Comparison of ENCODE assay signal across 1 mouse cellular context in the genomic region with DNA sequence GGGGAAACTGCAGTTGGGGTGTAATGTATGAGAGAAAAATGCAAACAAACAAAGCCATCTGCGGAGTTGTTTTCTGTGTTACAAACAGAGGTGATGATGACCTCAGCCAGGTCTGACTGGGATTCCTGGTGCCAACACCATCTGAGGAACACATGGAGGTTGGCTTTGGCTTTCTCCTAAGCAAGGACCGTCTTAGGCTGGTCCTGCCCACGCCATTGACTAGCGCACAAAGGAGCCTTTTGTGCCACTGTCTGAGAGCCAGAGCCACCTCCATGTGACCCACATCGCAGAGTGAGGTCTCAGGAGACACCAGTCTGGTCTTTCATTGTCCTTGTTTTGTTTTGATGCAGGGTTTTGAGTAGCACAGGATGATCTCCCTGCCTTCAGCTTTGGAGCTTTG.
TF ChIP-seq lines count a peak whose summit lies in the region.

No protein-coding gene starts in this region.

TF ChIP-seq in MEL, 35 proteins besides CTCF, POLR2A, EP300 and RAD21:
- no peak for TF ChIP-seq TBP (IDR thresholded peaks at IDR 0.05; ENCODE audit: low read depth, low read length)
- no peak for TF ChIP-seq GATA1 (IDR thresholded peaks at IDR 0.05; ENCODE audit: low read depth, low read length)
- TF ChIP-seq MYB (IDR thresholded peaks at IDR 0.05; ENCODE audit: low read depth, low read length), result no peak
- no peak for TF ChIP-seq ZKSCAN1 (IDR thresholded peaks at IDR 0.05; ENCODE audit: low read depth, low read length)
- no peak for TF ChIP-seq JUND (IDR thresholded peaks at IDR 0.05; ENCODE audit: low read depth, low read length)
- no peak for TF ChIP-seq POLR2AphosphoS2 (IDR thresholded peaks at IDR 0.05; ENCODE audit: low read length)
- no peak for TF ChIP-seq SIN3A (IDR thresholded peaks at IDR 0.05; ENCODE audit: low read length)
- TF ChIP-seq ETS1 (IDR thresholded peaks at IDR 0.05; ENCODE audit: low read depth, low read length), result no peak
- no peak for TF ChIP-seq MAFK (IDR thresholded peaks at IDR 0.05; ENCODE audit: borderline replicate concordance, low read depth, low read length)
- TF ChIP-seq HCFC1 (IDR thresholded peaks at IDR 0.05; ENCODE audit: low read depth, low read length), result no peak
TF ChIP-seq in MEL: peak in this region for 0.
